Mouse (Mus musculus): ENCODE measurements around the gene Ubp1.

Gene Ubp1

GRCm38 (mm10) chr9:113969399-113969798 is 38.7 kb downstream of the Ubp1 start:
- no peak for DNase-seq (ENCODE audit: low spot score in 2 of 2)

- DNase-seq (ENCODE audit: low spot score in 2 of 2) = no peak
Observed at GRCm38 (mm10) chr9:113970041-113970440, 39.3 kb downstream of the Ubp1 start.

GRCm38 (mm10) chr9:113971615-113972014 is 40.9 kb downstream of the Ubp1 start:
- DNase-seq (ENCODE audit: low spot score in 2 of 2) = no peak

GRCm38 (mm10) chr9:113973857-113974256 is 43.1 kb downstream of the Ubp1 start:
- no peak for DNase-seq (ENCODE audit: low spot score in 2 of 2)

GRCm38 (mm10) chr9:113974945-113975344 is 44.2 kb downstream of the Ubp1 start:
- DNase-seq (ENCODE audit: low spot score in 2 of 2) = no peak

GRCm38 (mm10) chr9:113975442-113975841 is 44.7 kb downstream of the Ubp1 start:
- DNase-seq (ENCODE audit: low spot score in 2 of 2) = no peak

- DNase-seq (ENCODE audit: low spot score in 2 of 2) = no peak
Observed at GRCm38 (mm10) chr9:113976264-113976663, 45.5 kb downstream of the Ubp1 start.

- no peak for DNase-seq (ENCODE audit: low spot score in 2 of 2)
Observed at GRCm38 (mm10) chr9:113977225-113977840, 46.6 kb downstream of the Ubp1 start.

- DNase-seq (ENCODE audit: low spot score in 2 of 2) = no peak
Observed at GRCm38 (mm10) chr9:113978656-113979055, 47.9 kb downstream of the Ubp1 start.

- no peak for DNase-seq (ENCODE audit: low spot score in 2 of 2)
Observed at GRCm38 (mm10) chr9:113979356-113979755, 48.6 kb downstream of the Ubp1 start.

GRCm38 (mm10) chr9:113981099-113981880 is 50.6 kb downstream of the Ubp1 start:
- DNase-seq (ENCODE audit: low spot score in 2 of 2) = peak; percentile 53 to 68

GRCm38 (mm10) chr9:113982451-113982850 is 51.7 kb downstream of the Ubp1 start:
- no peak for DNase-seq (ENCODE audit: low spot score in 2 of 2)

- DNase-seq (ENCODE audit: low spot score in 2 of 2) = no peak
Observed at GRCm38 (mm10) chr9:113982883-113983670, 52.3 kb downstream of the Ubp1 start.

GRCm38 (mm10) chr9:113984946-113985620 is 54.3 kb downstream of the Ubp1 start:
- DNase-seq (ENCODE audit: low spot score in 2 of 2) = no peak

GRCm38 (mm10) chr9:113990547-113991248 is 60.0 kb downstream of the Ubp1 start:
- DNase-seq (ENCODE audit: low spot score in 2 of 2) = peak; percentile 84 to 88

GRCm38 (mm10) chr9:113992810-113993209 is 62.1 kb downstream of the Ubp1 start:
- no peak for DNase-seq (ENCODE audit: low spot score in 2 of 2)

GRCm38 (mm10) chr9:113998311-113998710 is 67.6 kb downstream of the Ubp1 start:
- DNase-seq (ENCODE audit: low spot score in 2 of 2) = no peak

- no peak for DNase-seq (ENCODE audit: low spot score in 2 of 2)
Observed at GRCm38 (mm10) chr9:114006801-114007200, 76.1 kb downstream of the Ubp1 start.

GRCm38 (mm10) chr9:114007850-114008350 is 77.2 kb downstream of the Ubp1 start:
- no peak for DNase-seq (ENCODE audit: low spot score in 2 of 2)

- no peak for DNase-seq (ENCODE audit: low spot score in 2 of 2)
Observed at GRCm38 (mm10) chr9:114009526-114009925, 78.8 kb downstream of the Ubp1 start.

GRCm38 (mm10) chr9:114011203-114011602 is 80.5 kb downstream of the Ubp1 start:
- DNase-seq (ENCODE audit: low spot score in 2 of 2) = no peak
